Mouse (Mus musculus) neural tube, embryonic 12.5 days (tissue): ENCODE results near the gene Ccdc146. TPM values are rescaled to one million over a fixed set of nuclear protein-coding genes. Genes with fewer than 3 reads are reported as not detected.

Source experiments
- ATAC-seq: fragments of 200-750 bp; cut with Nextera tagmentation; 2 replicates; pipeline ENCODE4 v1.8.0; 2017; ENCODE audit warnings: low read depth, mild to moderate bottlenecking, moderate TSS enrichment, moderate library complexity; ENCODE audit not compliant: low FRiP score
- H3K27ac ChIP-seq: fragments of 300-500 bp; sonication (generic); 2 replicates; pipeline ENCODE4 v1.5.1; 2016
- H3K27me3 ChIP-seq: fragments of 300-500 bp; sonication (generic); replicated peaks from 2 replicates; pipeline ENCODE4 v1.6.1; 2016; ENCODE audit warnings: mild to moderate bottlenecking
- H3K36me3 ChIP-seq: fragments of 300-500 bp; sonication (generic); 2 replicates; pipeline ENCODE4 v1.6.1; 2016; ENCODE audit warnings: mild to moderate bottlenecking
- H3K4me1 ChIP-seq: fragments of 300-500 bp; sonication (generic); 2 replicates; pipeline ENCODE4 v1.6.1; 2016
- H3K4me2 ChIP-seq: fragments of 300-500 bp; sonication (generic); replicated peaks from 2 replicates; pipeline ENCODE4 v1.6.1; 2016; ENCODE audit warnings: mild to moderate bottlenecking
- H3K4me3 ChIP-seq: fragments of 300-500 bp; sonication (generic); 2 replicates; pipeline ENCODE4 v1.5.1; 2016
- H3K9ac ChIP-seq: fragments of 300-500 bp; sonication (generic); 2 replicates; pipeline ENCODE4 v1.6.1; 2016; ENCODE audit warnings: mild to moderate bottlenecking
- H3K9me3 ChIP-seq: fragments of 300-500 bp; sonication (generic); 2 replicates; pipeline ENCODE4 v1.6.1; 2016; ENCODE audit warnings: mild to moderate bottlenecking
- WGBS: fragments of 180-500 bp; shearing (Covaris S2); methylation state at CpG from one replicate; pipeline ENCODE4 v1.1.7; 2016; 5-methylcytosine and 5-hydroxymethylcytosine counted together
- polyA plus RNA-seq: library from polyadenylated mRNA; unstranded; fragments of >200 nt; fragmentation: Nextera tagmentation; extraction: Ambion mirVana; gene quantifications from 2 replicates; pipeline ENCODE4 v1.2.1, GENCODE M21; 2016

The Ccdc146 gene
- polyA plus RNA-seq, 1 experiment from 2014 or later = 0.30 TPM

DNA sequence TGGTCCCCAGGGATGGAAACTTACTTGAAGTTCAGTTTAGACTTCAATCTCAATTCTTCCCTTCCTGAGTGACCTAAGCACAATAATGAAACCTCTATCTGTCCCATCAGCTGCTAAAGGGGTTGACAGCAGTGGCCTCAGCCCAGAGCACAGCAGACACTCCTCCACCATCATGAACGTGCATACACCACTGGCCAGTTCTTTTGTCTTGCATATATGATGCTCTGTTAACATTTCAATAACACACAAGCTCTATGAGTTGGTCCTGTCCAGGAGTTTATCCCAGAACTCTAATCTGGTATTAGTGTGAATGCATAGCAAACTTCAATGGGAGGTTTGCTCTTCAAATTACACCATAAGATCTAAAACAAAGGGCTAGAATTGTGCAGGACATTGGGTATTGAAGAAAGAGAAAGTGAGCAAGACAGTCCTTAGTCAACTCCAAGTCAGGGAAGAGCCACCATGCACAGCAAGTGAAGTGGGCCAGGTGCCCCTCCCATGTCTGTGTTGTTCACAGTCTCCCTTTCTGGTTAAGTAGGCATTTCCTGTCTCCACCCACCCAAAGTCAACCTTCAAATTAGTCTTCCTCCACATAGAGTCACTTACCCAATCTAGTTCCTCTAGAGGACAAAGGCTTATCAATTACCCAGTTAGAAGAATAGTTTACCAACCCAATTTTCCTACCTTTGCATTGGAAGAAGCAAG is 10.2 kb downstream of the Ccdc146 start:
- Histone ChIP-seq H3K9me3 (no peaks in the 10 kb centered on the region), H3K36me3 (no peaks in the 10 kb centered on the region), H3K27me3 (no peaks in the 10 kb centered on the region), H3K27ac (no peak overlapping the region), H3K4me2 (no peak overlapping the region), H3K9ac (no peak overlapping the region), H3K4me3 (no peak overlapping the region), H3K4me1 (no peaks in the 10 kb centered on the region)
- ATAC-seq = no peak
- WGBS = 63% methylated on average over 1 of the region's 1 CpGs

DNA sequence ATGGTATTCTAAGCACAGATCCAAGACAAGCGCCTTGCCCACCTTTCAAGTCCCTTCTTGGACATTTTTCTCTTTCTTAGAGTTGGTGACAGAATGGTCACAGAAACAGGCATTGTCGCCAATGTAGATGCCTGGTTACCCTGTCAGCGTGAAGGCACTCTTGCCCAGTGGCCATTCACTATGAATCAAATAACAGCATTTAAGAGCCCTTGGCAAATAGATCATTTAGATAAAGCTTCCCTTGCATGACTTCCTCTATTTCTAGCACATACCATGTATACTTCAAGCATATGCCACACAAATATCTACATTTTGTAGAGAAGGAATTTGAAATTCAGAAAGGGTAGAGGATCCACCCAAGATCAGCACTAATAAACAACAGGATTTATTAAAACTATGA is 11.2 kb downstream of the Ccdc146 start:
- Histone ChIP-seq H3K27ac (no peak overlapping the region), H3K4me2 (no peak overlapping the region), H3K27me3 (no peaks in the 10 kb centered on the region), H3K4me1 (no peaks in the 10 kb centered on the region), H3K4me3 (no peak overlapping the region), H3K9ac (no peak overlapping the region), H3K36me3 (no peaks in the 10 kb centered on the region), H3K9me3 (no peaks in the 10 kb centered on the region)
- WGBS = 90% methylated on average over 3 of the region's 3 CpGs
- no peak for ATAC-seq

- WGBS = 86% methylated on average over 5 of the region's 5 CpGs
- ATAC-seq = no peak
These were observed 12.4 kb downstream of the Ccdc146 start for GRCm38 (mm10) chr5:21412056-21412455.

GRCm38 (mm10) chr5:21411261-21411666 is 13.2 kb downstream of the Ccdc146 start:
- Histone ChIP-seq H3K36me3 (no peaks in the 10 kb centered on the region), H3K9ac (no peak overlapping the region), H3K4me3 (no peak overlapping the region), H3K4me1 (no peaks in the 10 kb centered on the region), H3K27ac (no peak overlapping the region), H3K9me3 (no peaks in the 10 kb centered on the region), H3K27me3 (no peaks in the 10 kb centered on the region), H3K4me2 (no peak overlapping the region)
- ATAC-seq = no peak
- 96% methylated on average over 5 of the region's 5 CpGs for WGBS

More at GRCm38 (mm10) chr5:21412056-21412455, 12.4 kb downstream of the Ccdc146 start:
- Histone ChIP-seq H3K4me3 (no peak overlapping the region), H3K4me2 (no peak overlapping the region), H3K4me1 (no peaks in the 10 kb centered on the region), H3K9me3 (no peaks in the 10 kb centered on the region), H3K36me3 (no peaks in the 10 kb centered on the region), H3K27me3 (no peaks in the 10 kb centered on the region), H3K27ac (no peak overlapping the region), H3K9ac (no peak overlapping the region)

DNA sequence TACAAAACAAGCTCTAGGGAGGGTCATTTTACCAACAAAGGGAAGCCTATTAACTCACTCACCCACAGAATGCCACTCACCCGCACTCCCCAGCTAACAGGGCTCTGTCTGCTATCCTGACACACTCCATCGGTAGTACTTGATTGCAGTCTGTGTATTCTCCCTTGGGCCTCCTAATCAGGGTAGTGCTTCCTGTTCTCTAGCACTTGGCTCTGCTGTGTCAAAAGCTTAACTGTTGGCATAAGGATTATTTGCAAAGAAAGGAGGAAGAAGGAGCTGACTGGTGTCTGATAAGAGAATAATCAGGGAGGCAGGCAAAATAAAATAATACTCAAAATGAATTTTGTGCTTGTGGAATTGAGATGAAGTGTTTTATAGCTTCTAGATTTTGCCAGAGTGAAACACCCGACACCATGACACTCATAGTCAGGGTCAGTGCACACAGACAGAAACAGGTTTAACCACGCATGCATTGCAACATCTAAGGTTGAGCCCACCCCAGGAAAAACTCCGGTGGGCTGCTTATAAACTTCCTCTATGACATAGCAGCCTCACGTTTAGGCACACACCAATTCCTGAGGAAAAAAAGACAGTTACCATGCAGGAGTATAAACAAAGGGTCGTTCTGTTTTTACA is 29.2 kb downstream of the Ccdc146 start:
- H3K4me3 ChIP-seq = no peak overlapping the region
- no peaks in the 10 kb centered on the region for H3K4me1 ChIP-seq
- no peak overlapping the region for H3K27ac ChIP-seq
- H3K9ac ChIP-seq = no peak overlapping the region
- no peaks in the 10 kb centered on the region for H3K27me3 ChIP-seq
- WGBS = 56% methylated on average over 7 of the region's 7 CpGs
- no peak for ATAC-seq
- no peaks in the 10 kb centered on the region for H3K36me3 ChIP-seq
- no peak overlapping the region for H3K4me2 ChIP-seq
- no peaks in the 10 kb centered on the region for H3K9me3 ChIP-seq

DNA sequence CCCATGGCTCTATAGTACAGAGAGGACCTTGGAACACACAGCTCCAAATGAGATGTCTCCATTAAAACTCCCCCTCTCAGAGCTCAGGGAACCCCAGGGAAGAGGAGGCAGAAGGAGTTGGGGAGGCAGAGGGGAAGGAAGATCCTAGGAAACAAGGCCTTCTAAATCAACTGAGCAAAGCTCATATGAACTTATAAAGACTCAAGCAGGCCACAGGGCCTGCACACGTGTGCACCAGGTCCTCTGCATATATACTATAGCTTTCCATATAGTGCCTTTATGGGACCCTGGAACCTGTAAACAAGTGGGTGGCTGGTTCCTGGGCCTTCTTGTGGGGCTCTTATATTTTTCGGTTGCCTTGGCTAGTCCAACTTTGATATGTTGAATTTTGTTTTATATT is 29.9 kb downstream of the Ccdc146 start:
- no peaks in the 10 kb centered on the region for H3K27me3 ChIP-seq
- no peak overlapping the region for H3K9ac ChIP-seq
- ATAC-seq = no peak
- no peak overlapping the region for H3K4me2 ChIP-seq
- 92% methylated on average over 2 of the region's 2 CpGs for WGBS
- no peaks in the 10 kb centered on the region for H3K36me3 ChIP-seq
- H3K9me3 ChIP-seq = no peaks in the 10 kb centered on the region
- no peak overlapping the region for H3K27ac ChIP-seq
- H3K4me1 ChIP-seq = no peaks in the 10 kb centered on the region
- no peak overlapping the region for H3K4me3 ChIP-seq

GRCm38 (mm10) chr5:21391616-21392384 is 32.7 kb downstream of the Ccdc146 start:
- Histone ChIP-seq H3K4me1 (no peaks in the 10 kb centered on the region), H3K4me3 (no peak overlapping the region), H3K9me3 (no peaks in the 10 kb centered on the region), H3K27me3 (no peaks in the 10 kb centered on the region), H3K9ac (no peak overlapping the region), H3K4me2 (no peak overlapping the region), H3K27ac (no peak overlapping the region), H3K36me3 (no peaks in the 10 kb centered on the region)
- WGBS = 50% methylated on average over 13 of the region's 13 CpGs
- ATAC-seq = peak; percentile 17; the same call in 1 of the 2 replicates

GRCm38 (mm10) chr5:21388855-21389254 is 35.6 kb downstream of the Ccdc146 start:
- Histone ChIP-seq H3K4me3 (no peak overlapping the region), H3K4me1 (no peaks in the 10 kb centered on the region), H3K27me3 (no peaks in the 10 kb centered on the region), H3K4me2 (no peak overlapping the region), H3K27ac (no peak overlapping the region), H3K9me3 (no peaks in the 10 kb centered on the region), H3K36me3 (no peaks in the 10 kb centered on the region), H3K9ac (no peak overlapping the region)
- 80% methylated on average over 4 of the region's 4 CpGs for WGBS
- no peak for ATAC-seq

- Histone ChIP-seq H3K36me3 (no peaks in the 10 kb centered on the region), H3K27ac (no peak overlapping the region), H3K4me3 (no peak overlapping the region), H3K4me2 (no peak overlapping the region), H3K4me1 (no peaks in the 10 kb centered on the region), H3K27me3 (no peaks in the 10 kb centered on the region), H3K9ac (no peak overlapping the region), H3K9me3 (no peaks in the 10 kb centered on the region)
- ATAC-seq = no peak
These were observed 37.1 kb downstream of the Ccdc146 start for GRCm38 (mm10) chr5:21387340-21387739.

GRCm38 (mm10) chr5:21386432-21386831 is 38.0 kb downstream of the Ccdc146 start:
- H3K4me3 ChIP-seq = no peak overlapping the region

GRCm38 (mm10) chr5:21384976-21385375 is 39.5 kb downstream of the Ccdc146 start:
- no peaks in the 10 kb centered on the region for H3K27me3 ChIP-seq
- 95% methylated on average over 9 of the region's 9 CpGs for WGBS
- no peaks in the 10 kb centered on the region for H3K36me3 ChIP-seq
- H3K9ac ChIP-seq = no peak overlapping the region
- no peak overlapping the region for H3K27ac ChIP-seq
- H3K4me3 ChIP-seq = no peak overlapping the region
- H3K4me2 ChIP-seq = no peak overlapping the region
- no peaks in the 10 kb centered on the region for H3K9me3 ChIP-seq
- no peak for ATAC-seq
- H3K4me1 ChIP-seq = no peaks in the 10 kb centered on the region

More at GRCm38 (mm10) chr5:21386432-21386831, 38.0 kb downstream of the Ccdc146 start:
- H3K4me2 ChIP-seq = no peak overlapping the region
- 91% methylated on average over 4 of the region's 4 CpGs for WGBS
- H3K9ac ChIP-seq = no peak overlapping the region
- no peak for ATAC-seq
- no peaks in the 10 kb centered on the region for H3K27me3 ChIP-seq
- H3K9me3 ChIP-seq = no peaks in the 10 kb centered on the region
- no peaks in the 10 kb centered on the region for H3K36me3 ChIP-seq
- H3K27ac ChIP-seq = no peak overlapping the region
- no peaks in the 10 kb centered on the region for H3K4me1 ChIP-seq

GRCm38 (mm10) chr5:21384252-21384960 is 40.1 kb downstream of the Ccdc146 start:
- no peak overlapping the region for H3K27ac ChIP-seq
- H3K4me1 ChIP-seq = no peaks in the 10 kb centered on the region
- no peak overlapping the region for H3K4me2 ChIP-seq
- H3K27me3 ChIP-seq = no peaks in the 10 kb centered on the region
- H3K36me3 ChIP-seq = no peaks in the 10 kb centered on the region
- H3K4me3 ChIP-seq = no peak overlapping the region
- H3K9ac ChIP-seq = no peak overlapping the region
- ATAC-seq = no peak
- WGBS = 85% methylated on average over 13 of the region's 13 CpGs
- no peaks in the 10 kb centered on the region for H3K9me3 ChIP-seq
